Mouse (Mus musculus): ENCODE results near the gene Grm8. TPM values are rescaled to one million over a fixed set of nuclear protein-coding genes. Genes with fewer than 3 reads are reported as not detected.

Grm8 gene
- total RNA-seq, 2 experiments from 2014 or later: not detected

DNA sequence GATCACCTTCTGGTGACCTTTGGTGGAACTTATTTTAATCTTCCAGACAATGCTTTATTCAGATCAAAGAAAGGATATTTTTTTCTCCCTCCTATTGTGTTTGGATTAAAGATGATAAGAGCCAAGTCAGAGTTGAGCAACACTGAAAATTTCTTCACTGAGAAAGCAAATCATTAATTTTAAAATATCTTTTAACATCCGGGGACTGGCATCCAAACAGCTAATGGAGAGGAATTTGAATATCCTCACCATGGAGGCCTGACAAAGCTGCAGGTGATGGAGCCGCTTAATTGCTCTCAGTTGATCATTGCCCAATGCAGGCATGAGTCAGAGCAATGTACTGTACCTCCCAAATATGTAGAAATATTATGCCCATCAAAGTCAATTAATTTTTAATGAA lies 83.0 kb downstream of the Grm8 start:
- ATAC-seq (replicated peaks; ENCODE audit: poor library complexity, severe bottlenecking): no peak

DNA sequence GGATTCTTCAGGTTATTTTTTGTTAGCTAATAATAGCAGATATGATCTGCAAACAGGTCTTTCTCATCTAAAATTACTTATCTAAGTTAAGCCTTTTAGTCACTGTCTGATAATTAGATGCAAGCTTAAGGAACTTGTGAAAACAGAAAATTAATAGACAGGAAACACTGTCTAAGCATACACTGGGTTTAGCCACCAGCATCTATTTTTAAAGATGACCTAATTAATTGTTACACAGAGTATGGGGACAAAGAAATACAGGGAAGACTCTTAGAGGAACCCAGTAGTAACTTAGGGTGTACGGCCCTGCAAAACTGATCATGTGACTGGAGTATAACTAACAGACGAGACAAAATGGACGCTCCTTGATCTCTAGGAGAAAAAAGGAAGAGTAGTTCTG lies 92.6 kb downstream of the Grm8 start:
- ATAC-seq (replicated peaks; ENCODE audit: poor library complexity, severe bottlenecking): no peak

DNA sequence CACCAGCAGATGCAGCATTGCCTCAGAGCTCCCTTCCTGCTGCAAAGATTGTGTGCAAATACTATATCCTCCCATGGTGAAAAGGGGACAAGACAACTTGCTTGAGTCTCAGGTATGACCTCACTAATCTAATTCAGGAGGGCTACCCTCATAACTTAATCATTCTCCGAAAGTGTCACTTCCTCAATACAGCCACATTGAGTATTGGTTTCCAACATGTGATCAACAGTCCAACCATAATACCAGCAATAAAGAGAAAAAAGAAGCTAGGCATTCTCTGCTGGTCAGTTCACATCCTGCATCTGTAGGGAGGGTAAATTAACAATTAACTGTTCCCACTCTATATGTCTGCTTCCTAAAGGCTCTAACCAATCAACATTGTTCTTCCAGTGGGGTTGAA lies 94.2 kb downstream of the Grm8 start:
- peak; percentile 30; the same call in 1 of the 2 replicates for ATAC-seq (replicated peaks; ENCODE audit: poor library complexity, severe bottlenecking)

DNA sequence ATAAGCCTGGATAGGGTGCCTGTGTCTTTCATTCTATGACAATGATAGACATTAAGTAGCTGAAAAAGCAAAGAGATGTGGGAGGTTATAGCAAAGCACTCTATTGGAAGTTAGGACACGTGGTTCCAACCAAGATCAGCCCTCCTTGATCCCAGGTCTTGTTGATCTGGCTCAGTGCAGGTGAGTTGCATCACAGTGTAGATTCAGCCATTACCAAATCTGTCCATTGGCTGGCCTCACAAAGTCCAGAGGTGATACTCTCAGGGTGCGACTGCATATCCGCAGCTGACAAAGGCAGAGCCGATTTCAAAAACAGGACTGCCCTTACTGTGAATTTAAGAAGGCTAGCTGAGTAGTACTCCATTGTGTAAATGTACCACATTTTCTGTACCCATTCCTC lies 103.0 kb downstream of the Grm8 start:
- ATAC-seq (replicated peaks; ENCODE audit: poor library complexity, severe bottlenecking): no peak

DNA sequence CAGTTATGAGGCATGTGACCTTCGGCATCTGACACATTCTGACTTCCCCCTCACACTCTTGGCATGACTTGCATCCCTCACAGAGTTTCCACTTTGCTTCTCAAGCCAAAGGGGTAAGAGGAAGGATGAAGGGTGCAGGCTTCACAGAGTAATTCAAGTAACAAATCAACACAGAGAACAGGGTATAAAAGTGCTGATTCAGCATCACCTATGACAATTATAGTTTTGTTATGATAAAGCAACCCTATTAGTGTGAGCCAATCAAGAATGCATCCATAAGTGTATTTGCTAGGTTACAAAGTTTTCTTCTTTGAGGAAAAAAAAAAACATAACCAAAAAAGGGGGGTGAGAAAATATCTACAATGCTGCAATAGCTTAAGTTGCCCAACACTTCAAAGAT lies 117.3 kb downstream of the Grm8 start:
- ATAC-seq (replicated peaks; ENCODE audit: poor library complexity, severe bottlenecking): no peak

DNA sequence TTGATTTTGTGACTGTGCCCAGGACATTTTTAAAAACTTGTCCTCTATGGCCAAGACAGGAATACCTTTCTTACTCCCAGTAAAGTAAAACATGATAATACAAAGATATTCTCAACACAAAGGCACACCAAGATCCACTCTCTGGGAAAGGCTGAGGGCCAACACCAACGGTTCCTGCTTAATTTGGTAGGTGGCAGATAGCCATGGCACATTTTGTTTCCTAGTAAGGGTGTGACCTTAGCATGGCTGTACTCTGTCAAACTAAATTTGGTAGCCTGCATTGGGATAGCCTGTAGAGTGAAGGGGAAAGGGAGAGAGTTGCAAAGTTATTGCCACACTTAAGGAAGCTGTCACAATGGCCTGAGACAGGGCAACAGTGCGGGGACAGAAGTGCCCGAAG lies 128.0 kb downstream of the Grm8 start:
- no peak for ATAC-seq (replicated peaks; ENCODE audit: poor library complexity, severe bottlenecking)

- no peak for ATAC-seq (replicated peaks; ENCODE audit: poor library complexity, severe bottlenecking)
Measured at GRCm38 (mm10) chr6:27997250-27997649, 137.7 kb downstream of the Grm8 start.

- ATAC-seq (replicated peaks; ENCODE audit: poor library complexity, severe bottlenecking): no peak
Measured at GRCm38 (mm10) chr6:27991241-27991640, 143.7 kb downstream of the Grm8 start.

- no peak for ATAC-seq (replicated peaks; ENCODE audit: poor library complexity, severe bottlenecking)
Measured at GRCm38 (mm10) chr6:27982598-27982997, 152.4 kb downstream of the Grm8 start.

DNA sequence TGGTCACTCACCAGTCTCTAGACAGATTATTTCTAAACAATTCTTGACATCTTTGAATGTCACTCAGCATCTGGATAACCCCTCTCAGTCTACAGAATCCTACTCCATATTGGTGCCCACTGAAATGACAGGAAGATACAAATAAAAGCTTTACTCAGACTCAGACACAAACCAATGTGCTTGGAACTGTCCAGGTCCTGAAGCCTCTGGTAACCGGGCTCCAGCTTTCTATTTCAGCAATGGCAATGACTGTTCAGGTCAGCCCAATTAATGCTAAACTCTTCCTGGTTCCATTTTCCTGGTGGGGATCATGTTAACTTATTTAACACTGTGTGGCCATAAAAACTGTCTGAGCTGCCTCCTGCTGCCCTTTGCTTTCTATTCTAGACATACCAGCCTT lies 153.0 kb downstream of the Grm8 start:
- ATAC-seq (replicated peaks; ENCODE audit: poor library complexity, severe bottlenecking): no peak

- no peak for ATAC-seq (replicated peaks; ENCODE audit: poor library complexity, severe bottlenecking)
Measured at GRCm38 (mm10) chr6:27977361-27977760, 157.6 kb downstream of the Grm8 start.

GRCm38 (mm10) chr6:27968859-27969258 lies 166.1 kb downstream of the Grm8 start:
- ATAC-seq (replicated peaks; ENCODE audit: poor library complexity, severe bottlenecking): no peak

GRCm38 (mm10) chr6:27967037-27967436 lies 167.9 kb downstream of the Grm8 start:
- no peak for ATAC-seq (replicated peaks; ENCODE audit: poor library complexity, severe bottlenecking)

GRCm38 (mm10) chr6:27965237-27965636 lies 169.7 kb downstream of the Grm8 start:
- no peak for ATAC-seq (replicated peaks; ENCODE audit: poor library complexity, severe bottlenecking)

- ATAC-seq (replicated peaks; ENCODE audit: poor library complexity, severe bottlenecking): no peak
Measured at GRCm38 (mm10) chr6:27963887-27964286, 171.1 kb downstream of the Grm8 start.

GRCm38 (mm10) chr6:27956278-27956857 lies 178.6 kb downstream of the Grm8 start:
- no peak for ATAC-seq (replicated peaks; ENCODE audit: poor library complexity, severe bottlenecking)

DNA sequence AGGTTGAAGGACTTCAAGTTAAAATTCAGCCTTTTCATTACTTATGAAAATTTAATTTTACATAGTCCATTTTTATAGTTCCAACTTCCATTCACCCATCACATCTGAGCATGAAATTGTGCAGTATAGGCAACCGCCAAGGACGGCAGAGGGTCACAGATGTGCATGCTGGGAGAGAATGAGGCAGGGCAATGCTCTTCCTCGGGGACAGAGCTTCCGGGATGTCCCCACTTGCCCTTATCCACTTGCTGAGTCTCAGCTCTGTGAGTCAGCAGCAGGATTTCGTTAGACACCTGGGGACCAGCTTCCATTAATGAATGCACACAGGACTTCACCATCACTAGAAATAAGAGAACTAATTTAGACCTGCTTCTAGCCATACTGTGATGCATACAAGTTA lies 183.5 kb downstream of the Grm8 start:
- no peak for ATAC-seq (replicated peaks; ENCODE audit: poor library complexity, severe bottlenecking)

GRCm38 (mm10) chr6:27928058-27928457 lies 206.9 kb downstream of the Grm8 start:
- no peak for ATAC-seq (replicated peaks; ENCODE audit: poor library complexity, severe bottlenecking)

GRCm38 (mm10) chr6:27913281-27913680 lies 221.7 kb downstream of the Grm8 start:
- ATAC-seq (replicated peaks; ENCODE audit: poor library complexity, severe bottlenecking): no peak

DNA sequence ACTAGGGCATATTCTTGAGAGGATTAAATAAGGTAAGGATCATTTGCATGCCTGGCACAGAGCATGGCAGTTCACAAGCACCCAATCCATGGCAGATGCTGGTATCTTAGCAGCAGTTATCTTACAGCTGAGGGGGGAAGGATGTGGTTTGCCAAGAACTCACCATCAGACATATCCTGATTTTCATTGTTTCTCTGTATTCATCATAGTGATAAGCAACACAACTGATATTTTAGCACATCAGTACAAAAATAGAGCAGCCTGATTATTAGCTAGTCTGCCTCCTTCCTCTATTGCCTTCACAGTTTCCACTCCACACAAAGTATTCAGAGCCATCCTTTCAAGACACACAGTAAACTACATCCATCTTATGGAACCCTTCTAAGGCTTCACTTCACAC lies 230.6 kb downstream of the Grm8 start:
- no peak for ATAC-seq (replicated peaks; ENCODE audit: poor library complexity, severe bottlenecking)

- no peak for ATAC-seq (replicated peaks; ENCODE audit: poor library complexity, severe bottlenecking)
Measured at GRCm38 (mm10) chr6:27902224-27902623, 232.8 kb downstream of the Grm8 start.

GRCm38 (mm10) chr6:27901396-27901795 lies 233.6 kb downstream of the Grm8 start:
- no peak for ATAC-seq (replicated peaks; ENCODE audit: poor library complexity, severe bottlenecking)

GRCm38 (mm10) chr6:27895153-27895552 lies 239.8 kb downstream of the Grm8 start:
- ATAC-seq (replicated peaks; ENCODE audit: poor library complexity, severe bottlenecking): no peak

All from granulocyte monocyte progenitor cell, adult 5-6 weeks (primary cell).